Mouse (Mus musculus) limb, embryonic 14.5 days (tissue): ENCODE data around the gene Pias1. TPM values are rescaled to one million over a fixed set of nuclear protein-coding genes. Genes with fewer than 3 reads are reported as not detected.

Experiments used
- ATAC-seq: fragments of 200-750 bp; cut with Nextera tagmentation; 2 replicates; pipeline ENCODE4 v1.8.0; 2017; ENCODE audit warnings: low read depth, moderate number of reproducible peaks, moderate TSS enrichment; ENCODE audit not compliant: low FRiP score
- DNase-seq: peaks from one replicate; pipeline ENCODE4 v3.0.0-alpha.2; 2015; ENCODE audit warnings: low spot score
- H3K27ac ChIP-seq: fragments of 300-500 bp; sonication (generic); replicated peaks from 2 replicates; pipeline ENCODE4 v1.5.1; 2014; ENCODE audit warnings: low read depth, mild to moderate bottlenecking, low read length, moderate library complexity, mixed read lengths
- H3K27me3 ChIP-seq: fragments of 300-500 bp; sonication (generic); 2 replicates; pipeline ENCODE4 v1.6.1; 2014; ENCODE audit warnings: low read length, mixed read lengths; ENCODE audit not compliant: control insufficient read depth, insufficient read depth
- H3K36me3 ChIP-seq: fragments of 300-500 bp; sonication (generic); 2 replicates; pipeline ENCODE4 v1.6.1; 2014; ENCODE audit warnings: mild to moderate bottlenecking, low read length, moderate library complexity, mixed read lengths; ENCODE audit not compliant: control insufficient read depth, insufficient read depth
- H3K4me1 ChIP-seq: fragments of 300-500 bp; sonication (generic); 2 replicates; pipeline ENCODE4 v1.6.1; 2014; ENCODE audit warnings: antibody characterized with exemption, low read length, mixed read lengths; ENCODE audit not compliant: control insufficient read depth, insufficient read depth
- H3K4me2 ChIP-seq: fragments of 300-500 bp; sonication (generic); replicated peaks from 2 replicates; pipeline ENCODE4 v1.6.1; 2014; ENCODE audit warnings: low read depth, mild to moderate bottlenecking, low read length, moderate library complexity; ENCODE audit not compliant: severe bottlenecking
- H3K4me3 ChIP-seq: fragments of 300-500 bp; sonication (generic); replicated peaks from 2 replicates; pipeline ENCODE4 v1.5.1; 2014; ENCODE audit warnings: low read length
- H3K9ac ChIP-seq: fragments of 300-500 bp; sonication (generic); 2 replicates; pipeline ENCODE4 v1.6.1; 2014; ENCODE audit warnings: mild to moderate bottlenecking, low read depth, low read length, moderate library complexity; ENCODE audit not compliant: severe bottlenecking
- H3K9me3 ChIP-seq: fragments of 300-500 bp; sonication (generic); 2 replicates; pipeline ENCODE4 v1.6.1; 2016; ENCODE audit warnings: low read length; ENCODE audit not compliant: control insufficient read depth
- POLR2A ChIP-seq: fragments of 200-500 bp; IDR thresholded peaks from 2 replicates; pipeline ENCODE4 v1.8.0; 2012; ENCODE audit warnings: inconsistent platforms, mild to moderate bottlenecking, moderate library complexity, borderline replicate concordance; ENCODE audit not compliant: insufficient read depth, insufficient read length; ENCODE audit errors: extremely low read depth
- WGBS: fragments of 180-500 bp; shearing (Covaris S2); extraction: QIAGEN DNeasy Blood & Tissue Kit; methylation state at CpG from one replicate; pipeline ENCODE4 v1.1.7; 2014; 5-methylcytosine and 5-hydroxymethylcytosine counted together
- polyA plus RNA-seq, 2 experiments: library from polyadenylated mRNA; depleted of rRNA in 1 of 2; stranded (reverse) in 1 of 2; unstranded in 1 of 2; fragments of >200 nt; fragmentation: Nextera tagmentation in 1 of 2; extraction: Ambion mirVana in 1 of 2; gene quantifications; 2 replicates each; pipeline versions ENCODE4 v1.2.1 to v1.2.3; 2012 to 2014

Pias1 gene
- polyA plus RNA-seq, 2 experiments: 33.0 to 52.4 TPM

GRCm38 (mm10) chr9:62944063-62944462 lies 43.7 kb downstream of the Pias1 start:
- DNase-seq (no peak), ATAC-seq (no peak)
- no peak overlapping the region for H3K9ac ChIP-seq
- no peak overlapping the region for H3K27ac ChIP-seq
- H3K4me2 ChIP-seq: no peak overlapping the region
- TF ChIP-seq POLR2A: no peak
- 96% methylated on average over 1 of the region's 1 CpGs for WGBS
- H3K4me3 ChIP-seq: no peak overlapping the region
- no peaks in the 10 kb centered on the region for H3K9me3 ChIP-seq
- H3K4me1 ChIP-seq: peaks cover 7% of the 10 kb centered on the region; the same call in 1 of the 2 replicates
- H3K36me3 ChIP-seq: no peaks in the 10 kb centered on the region
- no peaks in the 10 kb centered on the region for H3K27me3 ChIP-seq

- Histone ChIP-seq H3K4me1 (no peaks in the 10 kb centered on the region), H3K9me3 (no peaks in the 10 kb centered on the region), H3K4me2 (no peak overlapping the region), H3K36me3 (no peaks in the 10 kb centered on the region), H3K27ac (no peak overlapping the region), H3K27me3 (no peaks in the 10 kb centered on the region), H3K9ac (no peak overlapping the region), H3K4me3 (no peak overlapping the region)
- WGBS: 80% methylated on average over 3 of the region's 3 CpGs
- no peak for TF ChIP-seq POLR2A
- ATAC-seq: no peak
- DNase-seq: no peak
Measured at GRCm38 (mm10) chr9:62940966-62941365, 46.8 kb downstream of the Pias1 start.

DNA sequence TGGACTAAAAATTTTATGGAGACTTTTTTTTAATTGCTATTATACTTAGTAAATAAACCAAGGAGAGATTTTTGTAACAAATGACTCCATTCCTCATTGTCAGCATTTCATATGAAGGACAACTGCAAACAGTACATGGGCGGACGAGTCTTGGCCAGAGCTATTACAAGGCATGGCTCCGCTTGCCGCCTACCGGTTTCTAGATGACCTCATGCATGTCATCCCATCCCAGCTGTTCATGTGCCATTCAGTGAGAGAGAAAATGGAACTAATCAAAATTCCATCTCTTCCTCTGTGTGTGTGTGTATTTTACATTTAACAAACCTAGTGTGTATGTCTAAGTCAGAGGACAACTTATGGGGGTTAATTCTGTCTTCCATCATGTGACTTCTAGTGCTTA lies 51.9 kb downstream of the Pias1 start:
- DNase-seq: no peak
- Histone ChIP-seq H3K4me2 (no peak overlapping the region), H3K27me3 (no peaks in the 10 kb centered on the region), H3K9ac (no peak overlapping the region), H3K4me1 (no peaks in the 10 kb centered on the region), H3K4me3 (no peak overlapping the region), H3K36me3 (no peaks in the 10 kb centered on the region), H3K27ac (no peak overlapping the region), H3K9me3 (no peaks in the 10 kb centered on the region)
- WGBS: 89% methylated on average over 5 of the region's 5 CpGs
- no peak for ATAC-seq
- no peak for TF ChIP-seq POLR2A

GRCm38 (mm10) chr9:62934700-62935400 lies 52.9 kb downstream of the Pias1 start:
- Histone ChIP-seq H3K4me1 (no peaks in the 10 kb centered on the region), H3K27ac (no peak overlapping the region), H3K27me3 (no peaks in the 10 kb centered on the region), H3K4me3 (no peak overlapping the region), H3K4me2 (no peak overlapping the region), H3K9ac (no peak overlapping the region), H3K36me3 (no peaks in the 10 kb centered on the region), H3K9me3 (no peaks in the 10 kb centered on the region)
- no peak for TF ChIP-seq POLR2A
- 57% methylated on average over 2 of the region's 2 CpGs for WGBS
- no peak for DNase-seq
- no peak for ATAC-seq

DNA sequence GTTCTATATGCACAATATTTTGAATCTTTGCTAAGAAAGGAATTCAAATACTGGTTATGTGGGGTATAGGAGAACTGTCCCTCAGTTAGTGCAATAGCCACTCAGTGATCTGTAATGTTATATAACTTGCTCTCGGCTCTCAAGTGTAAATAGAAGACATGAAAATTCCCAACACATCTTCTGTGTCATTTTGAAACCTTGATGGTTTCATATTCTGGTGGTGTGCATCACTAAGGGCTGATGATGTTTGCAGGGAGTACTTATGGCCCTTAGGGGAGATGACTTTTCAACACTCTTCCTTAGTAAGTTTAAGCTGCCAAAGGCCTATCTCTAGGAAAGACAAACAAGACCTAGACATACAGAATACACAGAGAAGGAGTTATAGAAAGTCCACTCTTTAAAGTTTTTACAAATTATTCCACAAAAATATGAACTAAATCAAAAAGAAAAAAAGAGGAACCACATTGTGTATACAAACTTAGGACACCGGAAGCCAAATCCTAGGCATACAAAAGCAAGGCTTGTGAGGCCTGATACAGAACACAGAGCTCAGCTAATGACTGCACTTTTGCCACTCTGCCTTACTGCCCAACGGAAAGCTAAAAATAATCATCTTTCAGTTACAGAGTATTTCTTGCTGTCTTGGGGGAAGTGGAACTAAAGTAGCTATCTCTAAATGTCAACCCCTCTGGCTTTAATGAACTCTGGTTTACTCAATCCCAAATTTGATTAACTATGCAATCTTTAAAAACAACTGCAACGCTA lies 55.0 kb downstream of the Pias1 start:
- Histone ChIP-seq H3K4me1 (no peaks in the 10 kb centered on the region), H3K9ac (no peak overlapping the region), H3K27me3 (no peaks in the 10 kb centered on the region), H3K27ac (no peak overlapping the region), H3K9me3 (no peaks in the 10 kb centered on the region), H3K4me2 (no peak overlapping the region), H3K36me3 (no peaks in the 10 kb centered on the region), H3K4me3 (no peak overlapping the region)
- DNase-seq (no peak), ATAC-seq (no peak)
- TF ChIP-seq POLR2A: no peak
- WGBS: 87% methylated on average over 4 of the region's 4 CpGs
